Mouse (Mus musculus) testis, adult 2 months (tissue): ENCODE results near the gene AI182371. TPM values are rescaled to one million over a fixed set of nuclear protein-coding genes. Genes with fewer than 3 reads are reported as not detected.

Experiments
- H3K27ac ChIP-seq: fragments of 200-500 bp; 2 replicates; pipeline ENCODE4 v1.5.1; 2012; ENCODE audit warnings: low read depth, low read length; ENCODE audit not compliant: control insufficient read depth, insufficient read depth
- H3K27me3 ChIP-seq: fragments of 200-500 bp; 2 replicates; pipeline ENCODE4 v1.6.1; 2012; ENCODE audit warnings: mild to moderate bottlenecking, low read length, moderate library complexity; ENCODE audit not compliant: control insufficient read depth, insufficient read depth
- H3K36me3 ChIP-seq: fragments of 200-500 bp; 2 replicates; pipeline ENCODE4 v1.6.1; 2012; ENCODE audit warnings: mild to moderate bottlenecking, low read length; ENCODE audit not compliant: control insufficient read depth, insufficient read depth
- H3K4me1 ChIP-seq: fragments of 200-500 bp; 2 replicates; pipeline ENCODE4 v1.6.1; 2012; ENCODE audit warnings: low read length; ENCODE audit not compliant: control insufficient read depth, insufficient read depth
- H3K4me3 ChIP-seq: fragments of 200-500 bp; 2 replicates; pipeline ENCODE4 v1.5.1; 2012; ENCODE audit warnings: low read depth, mild to moderate bottlenecking, low read length, moderate library complexity, mixed read lengths; ENCODE audit not compliant: control insufficient read depth
- CTCF ChIP-seq: fragments of 200-500 bp; IDR thresholded peaks from 2 replicates; pipeline ENCODE4 v1.5.1; 2012; ENCODE audit warnings: low read depth, mild to moderate bottlenecking, inconsistent platforms, low read length, moderate library complexity; ENCODE audit not compliant: control insufficient read depth, insufficient read depth, insufficient replicate concordance
- POLR2A ChIP-seq: fragments of 200-500 bp; IDR thresholded peaks from 2 replicates; pipeline ENCODE4 v1.6.1; 2012; ENCODE audit warnings: low read depth, mild to moderate bottlenecking, inconsistent platforms, low read length, moderate library complexity; ENCODE audit not compliant: control insufficient read depth
- polyA plus RNA-seq: library from polyadenylated mRNA; depleted of rRNA; stranded (reverse); fragments of >200 nt; gene quantifications from 2 replicates; pipeline ENCODE4 v1.2.3, GENCODE M21; 2012

AI182371 gene
- polyA plus RNA-seq, 1 experiment = 1.0 TPM

- Histone ChIP-seq H3K4me3 (no peak overlapping the region), H3K4me1 (peaks cover 6% of the 10 kb centered on the region), H3K27me3 (no peaks in the 10 kb centered on the region), H3K27ac (no peak overlapping the region), H3K36me3 (no peaks in the 10 kb centered on the region)
- no peak for TF ChIP-seq CTCF
- no peak for TF ChIP-seq POLR2A
Observed at GRCm38 (mm10) chr2:35104843-35105242, 3.5 kb upstream of the AI182371 start.

GRCm38 (mm10) chr2:35103558-35103957 lies 2.2 kb upstream of the AI182371 start:
- TF ChIP-seq CTCF (no peak), POLR2A (no peak)
- H3K36me3 ChIP-seq = no peaks in the 10 kb centered on the region
- no peak overlapping the region for H3K4me3 ChIP-seq
- H3K4me1 ChIP-seq = peaks cover under 1% of the 10 kb centered on the region; the same call in 1 of the 2 replicates
- H3K27me3 ChIP-seq = no peaks in the 10 kb centered on the region
- H3K27ac ChIP-seq = no peak overlapping the region

GRCm38 (mm10) chr2:35102777-35103176 lies 1.4 kb upstream of the AI182371 start:
- TF ChIP-seq POLR2A = no peak
- TF ChIP-seq CTCF = no peak
- Histone ChIP-seq H3K27ac (no peak overlapping the region), H3K27me3 (no peaks in the 10 kb centered on the region), H3K4me1 (no peaks in the 10 kb centered on the region), H3K4me3 (no peak overlapping the region), H3K36me3 (no peaks in the 10 kb centered on the region)

GRCm38 (mm10) chr2:35100529-35100928 lies 814 bp downstream of the AI182371 start:
- Histone ChIP-seq H3K27me3 (no peaks in the 10 kb centered on the region), H3K36me3 (no peaks in the 10 kb centered on the region), H3K27ac (no peak overlapping the region), H3K4me1 (no peaks in the 10 kb centered on the region), H3K4me3 (no peak overlapping the region)
- TF ChIP-seq CTCF = no peak
- no peak for TF ChIP-seq POLR2A

- H3K36me3 ChIP-seq = no peaks in the 10 kb centered on the region
- no peaks in the 10 kb centered on the region for H3K4me1 ChIP-seq
- no peaks in the 10 kb centered on the region for H3K27me3 ChIP-seq
- no peak for TF ChIP-seq POLR2A
- no peak for TF ChIP-seq CTCF
- no peak overlapping the region for H3K4me3 ChIP-seq
- H3K27ac ChIP-seq = no peak overlapping the region
Observed at GRCm38 (mm10) chr2:35087418-35087817, 13.9 kb downstream of the AI182371 start.

GRCm38 (mm10) chr2:35079166-35079565 lies 22.2 kb downstream of the AI182371 start:
- TF ChIP-seq CTCF (no peak), POLR2A (no peak)
- Histone ChIP-seq H3K27me3 (no peaks in the 10 kb centered on the region), H3K4me1 (no peaks in the 10 kb centered on the region), H3K27ac (no peak overlapping the region), H3K4me3 (no peak overlapping the region), H3K36me3 (no peaks in the 10 kb centered on the region)

- H3K27ac ChIP-seq = no peak overlapping the region
- no peaks in the 10 kb centered on the region for H3K36me3 ChIP-seq
- no peaks in the 10 kb centered on the region for H3K27me3 ChIP-seq
- TF ChIP-seq CTCF = no peak
- TF ChIP-seq POLR2A = no peak
- no peaks in the 10 kb centered on the region for H3K4me1 ChIP-seq
- H3K4me3 ChIP-seq = no peak overlapping the region
Observed at GRCm38 (mm10) chr2:35074328-35074727, 27.0 kb downstream of the AI182371 start.

GRCm38 (mm10) chr2:35072547-35072946 lies 28.8 kb downstream of the AI182371 start:
- Histone ChIP-seq H3K27ac (no peak overlapping the region), H3K4me3 (no peak overlapping the region), H3K36me3 (no peaks in the 10 kb centered on the region), H3K27me3 (no peaks in the 10 kb centered on the region), H3K4me1 (no peaks in the 10 kb centered on the region)
- TF ChIP-seq CTCF = no peak
- TF ChIP-seq POLR2A = no peak
